Mouse (Mus musculus) telencephalon, adult 2 months (tissue): ENCODE data around the gene Cbln1.

ENCODE experiments used
- DNase-seq: peaks from one replicate; pipeline ENCODE4 v3.0.0-alpha.2; 2011; ENCODE audit warnings: low read depth, low spot score

Gene Cbln1

DNA sequence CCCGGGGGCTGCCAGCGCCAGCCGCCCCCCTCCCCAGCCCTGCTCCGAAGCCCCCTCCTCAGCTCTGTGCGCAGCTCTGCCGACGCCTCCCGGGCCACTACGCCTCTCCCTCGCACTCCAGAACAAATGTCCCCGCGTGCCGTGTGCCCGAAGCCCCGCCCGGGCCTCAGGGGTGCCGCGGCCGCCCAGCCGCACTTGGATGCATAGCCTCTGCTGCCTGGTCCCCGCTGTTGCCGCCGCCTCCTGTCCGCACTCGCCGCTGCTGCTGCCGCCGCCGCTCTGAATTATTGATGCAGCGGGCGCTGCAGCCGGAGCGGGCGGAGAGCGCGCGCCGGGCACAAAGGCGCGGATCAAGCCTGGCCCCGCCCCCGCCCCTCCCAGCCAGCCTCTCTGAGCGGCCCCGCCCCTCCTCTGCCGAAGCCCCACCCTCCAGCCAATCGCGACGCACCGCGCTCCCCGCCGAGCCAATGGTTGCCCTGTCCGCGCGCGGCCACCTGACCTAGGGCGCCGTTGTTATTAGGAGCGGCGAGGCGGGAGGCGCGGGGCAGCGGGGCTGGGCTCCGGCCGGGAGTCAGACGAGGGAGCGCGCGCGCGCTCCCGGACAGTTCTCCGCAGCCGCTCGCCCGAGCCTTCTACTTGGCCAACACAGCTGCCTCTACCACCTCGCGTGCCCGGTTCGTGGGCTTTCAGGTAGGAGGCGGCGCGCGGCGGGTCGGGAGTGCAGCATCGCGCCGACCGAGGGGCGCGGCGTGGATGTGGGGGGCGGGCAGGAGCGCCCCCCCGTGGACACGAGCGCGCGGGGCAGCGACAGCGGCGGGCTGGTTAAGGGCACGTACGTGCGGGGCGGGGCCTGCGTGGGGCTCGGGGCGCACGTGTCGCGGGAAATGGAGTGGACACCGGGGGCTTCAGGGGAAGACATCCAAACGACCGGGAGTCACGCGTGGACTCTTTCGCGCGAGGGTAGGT lies at the start of gene Cbln1:
Gene Cbln1 (minus strand): TSS at position 339 of the 966 bp plus-strand sequence.
- DNase-seq = peak; percentile 62

DNA sequence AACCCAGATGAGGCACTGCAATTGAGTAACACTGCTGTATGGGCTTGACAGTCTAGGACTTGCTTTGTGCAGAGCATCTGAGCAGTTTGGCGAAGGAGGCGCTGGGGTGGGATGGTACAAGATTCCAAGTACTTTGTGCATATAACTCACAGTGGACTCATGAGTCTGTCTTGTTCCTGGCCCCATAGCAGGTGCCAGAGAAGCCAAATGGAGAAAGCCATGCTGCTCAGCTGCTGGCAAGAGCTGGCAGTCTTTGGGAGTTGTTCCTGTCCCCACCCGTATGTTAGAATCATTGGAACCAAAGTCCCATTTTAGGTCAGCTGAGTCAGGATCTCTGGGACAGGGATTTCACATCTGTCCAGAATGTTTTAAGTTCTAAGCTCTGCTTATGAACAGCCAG lies 44.7 kb upstream of the Cbln1 start:
- DNase-seq = no peak

DNA sequence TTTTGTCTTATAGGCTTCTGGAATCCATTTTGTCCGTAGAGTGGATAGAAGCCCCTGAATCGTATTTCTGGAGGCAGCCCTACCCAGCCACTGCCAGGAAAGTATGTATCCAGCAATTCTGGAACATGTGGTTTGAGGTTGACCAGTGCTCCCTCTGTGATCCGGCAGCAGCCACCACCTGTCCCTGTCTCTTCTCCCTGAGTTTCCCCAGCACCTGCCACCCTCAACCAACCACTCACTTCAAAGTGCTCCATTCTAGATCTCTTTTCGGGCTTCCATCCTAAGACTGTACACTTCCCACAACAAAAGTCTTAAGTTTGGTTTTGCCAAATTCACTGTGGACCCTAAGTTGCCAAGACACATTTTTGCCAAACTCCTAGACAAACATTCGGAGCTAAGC lies 41.4 kb upstream of the Cbln1 start:
- no peak for DNase-seq

DNA sequence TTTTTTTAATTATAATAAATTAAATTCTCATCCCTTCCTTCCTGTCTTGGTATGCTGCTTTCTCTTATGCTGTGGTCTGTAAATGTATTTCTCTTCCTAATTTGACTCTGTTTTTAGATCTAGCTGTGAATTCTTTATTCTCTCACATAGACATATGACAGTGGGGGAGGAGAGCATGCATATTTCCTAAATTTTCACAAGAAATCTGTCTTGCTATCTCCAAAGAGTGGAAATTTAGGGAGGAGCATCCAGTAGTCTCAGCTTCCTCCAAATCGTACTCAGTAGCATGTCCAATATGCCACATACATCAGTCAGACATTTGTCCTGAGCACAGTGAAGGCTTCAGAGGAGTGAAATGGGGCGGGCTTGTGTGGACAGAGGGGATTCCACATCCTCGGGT lies 40.9 kb upstream of the Cbln1 start:
- peak; percentile 58 for DNase-seq

DNA sequence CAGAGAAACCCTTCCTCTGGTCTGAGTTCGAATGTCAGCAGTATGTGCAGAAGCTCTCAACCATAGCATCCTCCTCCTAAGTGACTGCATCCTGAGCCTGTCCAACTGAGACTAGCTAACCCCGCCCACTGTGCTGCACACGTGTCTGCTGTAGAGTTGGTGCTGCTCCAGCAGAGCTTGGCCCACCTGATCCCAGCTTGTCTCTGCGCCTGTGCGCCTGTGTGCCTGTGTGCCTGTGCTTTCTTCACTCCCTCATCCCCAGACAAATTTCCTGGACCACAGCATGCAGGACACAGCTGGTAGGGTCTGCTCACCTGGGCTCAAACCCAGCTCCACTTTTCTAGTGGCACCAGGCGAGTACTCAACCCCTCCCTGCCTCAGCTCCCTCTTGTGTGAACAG lies 40.2 kb upstream of the Cbln1 start:
- DNase-seq = peak; percentile 15

DNA sequence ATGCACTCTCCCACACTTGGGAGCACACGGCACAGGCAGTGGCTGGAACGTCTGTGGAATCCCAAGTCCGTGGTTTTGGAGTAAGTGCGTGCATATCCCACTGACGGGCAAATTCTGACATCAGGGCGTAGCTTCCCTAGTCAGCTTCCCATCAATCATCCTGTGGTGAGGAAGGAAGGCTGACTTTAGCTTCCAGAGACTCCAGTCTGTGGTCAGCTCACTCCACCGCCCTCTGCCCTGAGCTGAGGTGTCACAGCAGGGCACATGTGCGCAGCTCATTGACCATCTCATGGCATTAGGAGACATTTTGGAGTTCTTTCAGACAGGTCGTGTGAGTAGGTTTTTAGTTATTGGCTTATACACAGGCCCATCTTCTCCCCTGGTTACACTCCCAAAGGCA lies 34.6 kb upstream of the Cbln1 start:
- no peak for DNase-seq

DNA sequence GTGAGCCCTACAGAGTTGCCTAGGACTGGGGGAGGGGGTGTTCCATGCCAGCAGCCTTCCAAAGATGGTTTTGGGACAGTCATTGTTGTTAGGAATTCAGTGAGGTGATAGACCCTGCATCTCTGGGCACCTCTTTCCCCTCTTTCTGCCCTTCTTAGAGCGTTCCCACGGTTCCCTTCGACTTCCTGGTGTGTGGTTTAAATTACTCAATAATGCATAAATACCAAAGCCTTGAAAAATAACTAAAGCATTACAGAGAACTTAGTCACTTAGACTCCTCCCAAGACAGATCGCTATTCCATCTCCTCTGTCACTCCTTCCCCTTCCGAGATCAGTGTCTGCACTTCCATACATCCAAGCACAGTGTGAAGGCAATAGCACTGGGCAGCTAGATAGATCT lies 32.0 kb upstream of the Cbln1 start:
- DNase-seq = no peak

DNA sequence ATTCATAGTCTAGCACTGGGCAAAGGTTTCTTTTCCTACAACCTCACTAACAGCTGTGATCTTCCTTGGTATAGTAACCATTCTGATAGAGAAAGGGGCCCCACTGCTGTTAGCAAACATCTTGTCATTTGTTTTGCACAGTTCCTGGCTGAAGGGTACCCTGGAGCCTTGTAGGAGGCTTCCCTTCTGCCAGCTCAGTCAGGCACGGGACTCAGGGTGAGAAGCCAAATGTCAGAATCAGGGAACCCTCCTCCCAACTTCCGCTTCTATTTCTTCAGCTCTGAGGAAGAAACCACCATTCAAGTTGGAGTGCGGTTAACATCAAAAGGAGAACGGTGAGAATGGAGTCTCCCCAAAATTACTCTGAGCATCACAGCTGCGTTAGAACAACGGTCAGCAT lies 30.3 kb upstream of the Cbln1 start:
- DNase-seq = no peak

DNA sequence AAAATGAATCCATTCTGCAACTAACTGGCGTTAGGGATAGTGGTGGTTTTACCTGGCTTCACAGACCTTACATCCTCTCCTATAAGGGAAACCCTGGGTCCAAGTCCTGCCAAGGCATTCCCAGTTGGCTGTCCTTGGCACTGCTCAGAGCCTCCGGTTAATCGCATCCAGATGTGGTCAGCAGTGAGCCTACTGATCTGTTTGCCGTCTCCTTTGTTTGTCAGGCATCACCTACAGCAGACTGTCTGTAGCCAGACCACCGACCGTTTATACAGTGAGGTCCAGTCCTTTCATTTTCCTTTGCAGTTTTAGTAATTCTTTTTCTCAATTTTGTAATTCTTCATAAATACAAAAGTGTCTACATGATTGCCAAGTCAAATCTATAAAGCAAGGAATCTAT lies 25.2 kb upstream of the Cbln1 start:
- no peak for DNase-seq

DNA sequence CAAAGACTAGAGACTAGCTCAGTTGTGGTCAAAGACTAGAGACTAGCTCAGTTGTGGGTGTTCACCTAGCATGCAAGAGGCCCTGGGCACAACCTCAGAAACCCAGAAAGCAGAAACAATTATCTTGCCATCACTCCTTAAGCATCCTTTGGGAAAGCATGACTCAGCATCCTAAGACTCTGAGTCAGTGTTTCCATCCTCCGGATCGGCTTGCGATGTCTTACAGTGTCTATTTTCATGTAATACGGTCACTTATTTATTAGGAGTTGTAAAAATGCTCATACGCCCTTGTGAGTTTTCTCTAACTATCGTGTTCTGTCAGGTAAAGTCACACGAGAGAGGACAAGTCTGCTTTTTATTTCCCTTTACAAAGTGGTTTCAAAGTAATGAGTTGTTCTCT lies 24.1 kb upstream of the Cbln1 start:
- no peak for DNase-seq

DNA sequence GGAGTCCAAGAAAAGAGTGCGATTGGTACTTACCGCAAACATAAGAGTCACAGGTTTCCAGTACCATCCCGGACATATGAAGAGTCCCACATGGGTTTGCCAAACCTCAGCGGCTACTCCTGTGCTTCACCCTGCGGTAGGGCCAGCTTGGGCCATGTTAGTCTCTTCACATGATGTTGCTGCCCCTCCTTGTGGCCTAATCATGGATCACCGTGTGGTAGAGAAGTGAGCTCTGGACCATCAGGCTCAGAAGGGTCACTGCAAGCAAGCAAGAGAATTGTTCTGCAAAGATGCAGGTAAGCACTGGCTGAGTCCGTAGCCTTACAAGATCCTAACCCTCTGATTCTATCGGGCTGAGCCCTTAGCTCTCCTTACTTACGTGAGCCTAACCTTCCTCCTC lies 22.5 kb upstream of the Cbln1 start:
- no peak for DNase-seq

DNA sequence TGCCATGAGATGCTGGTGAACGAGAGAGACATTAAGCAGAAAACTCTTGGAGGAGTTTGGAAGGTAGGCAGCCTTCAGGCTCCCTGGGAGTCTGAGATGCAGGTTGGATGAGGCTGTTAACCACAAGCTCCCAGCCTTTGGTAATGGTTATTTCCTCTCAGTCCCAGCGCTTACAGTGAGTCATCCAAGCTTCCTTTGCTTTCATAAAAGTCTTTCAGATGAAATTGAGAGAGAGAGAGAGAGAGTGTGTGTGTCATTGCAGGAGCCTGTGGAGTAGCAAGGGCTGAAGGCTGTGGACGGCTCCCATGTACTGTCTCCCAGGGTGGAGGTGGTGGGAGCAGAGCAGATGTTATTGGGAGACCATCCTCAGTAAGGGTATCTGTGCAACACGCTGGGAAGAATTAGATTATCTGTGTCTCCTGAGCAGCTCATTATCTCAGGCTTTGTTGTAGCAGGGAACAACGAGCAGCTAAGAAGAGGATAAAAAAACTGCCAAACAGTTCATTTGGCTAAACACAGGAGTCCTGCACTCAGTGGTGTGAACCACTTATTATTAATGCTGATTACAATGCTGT lies 17.5 kb upstream of the Cbln1 start:
- no peak for DNase-seq

DNA sequence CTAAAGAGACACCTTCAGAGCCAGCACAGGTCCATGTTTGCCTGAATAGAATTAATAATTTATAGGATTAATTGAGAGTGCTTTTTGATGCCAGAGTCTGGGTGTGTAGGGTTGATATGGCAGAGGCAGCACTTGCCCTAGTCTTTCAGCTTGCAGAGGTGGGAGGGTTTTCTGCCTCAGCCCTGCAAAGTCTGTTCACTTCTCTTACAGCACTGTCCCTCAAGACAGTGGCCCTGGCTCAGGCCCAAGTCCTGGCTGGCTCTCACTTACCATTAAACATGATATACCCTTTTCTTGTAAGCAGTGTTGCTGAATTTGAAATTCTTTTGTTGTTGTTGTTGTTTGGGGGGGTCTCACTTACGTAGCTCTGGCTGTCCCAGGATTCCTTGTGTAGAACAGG lies 9.0 kb upstream of the Cbln1 start:
- DNase-seq = no peak

DNA sequence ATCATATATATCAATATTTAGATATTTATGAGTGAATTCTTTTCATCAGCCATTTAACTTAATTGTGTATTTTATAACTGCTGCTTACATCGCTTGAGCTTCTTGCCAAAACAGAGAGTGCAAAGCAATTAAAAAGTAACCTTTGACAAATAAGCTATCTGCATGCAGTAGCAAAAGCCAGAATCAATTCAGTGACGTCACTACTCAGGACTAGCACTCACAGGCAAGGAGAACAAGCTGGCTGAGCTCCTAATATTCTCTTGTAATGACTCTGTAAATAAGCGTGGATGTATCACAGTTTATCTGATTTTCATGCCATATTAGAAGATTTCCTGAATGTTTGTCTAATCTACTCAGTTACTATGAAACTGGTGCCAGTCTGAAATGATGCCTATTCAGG lies 5.8 kb upstream of the Cbln1 start:
- no peak for DNase-seq

DNA sequence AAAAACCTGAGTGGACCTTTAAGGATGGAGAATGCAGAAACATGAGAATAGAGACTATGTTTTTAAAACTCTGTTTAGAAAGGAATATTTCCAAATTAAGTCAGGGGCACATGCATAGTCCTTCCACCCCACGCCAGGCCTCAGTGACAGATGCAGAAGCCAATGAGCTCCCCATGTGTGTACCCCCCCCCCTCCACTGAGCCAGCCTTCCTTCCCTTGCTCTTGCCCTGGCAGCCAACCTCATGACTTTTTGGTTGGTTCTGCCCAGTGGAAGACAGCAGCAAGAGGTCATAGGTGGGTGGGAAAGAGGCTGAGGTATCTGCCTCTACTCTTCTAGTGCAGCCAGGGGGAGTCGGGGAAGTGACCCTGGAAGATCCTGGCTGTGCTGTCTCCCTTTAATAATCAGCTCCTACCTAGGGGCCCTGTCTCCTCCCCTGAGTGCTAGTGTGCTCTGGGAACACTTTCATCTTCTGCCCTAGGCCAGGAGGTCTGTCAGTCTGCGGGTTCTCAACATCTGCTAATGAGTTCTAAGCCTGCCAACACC lies 4.8 kb upstream of the Cbln1 start:
- DNase-seq = no peak

DNA sequence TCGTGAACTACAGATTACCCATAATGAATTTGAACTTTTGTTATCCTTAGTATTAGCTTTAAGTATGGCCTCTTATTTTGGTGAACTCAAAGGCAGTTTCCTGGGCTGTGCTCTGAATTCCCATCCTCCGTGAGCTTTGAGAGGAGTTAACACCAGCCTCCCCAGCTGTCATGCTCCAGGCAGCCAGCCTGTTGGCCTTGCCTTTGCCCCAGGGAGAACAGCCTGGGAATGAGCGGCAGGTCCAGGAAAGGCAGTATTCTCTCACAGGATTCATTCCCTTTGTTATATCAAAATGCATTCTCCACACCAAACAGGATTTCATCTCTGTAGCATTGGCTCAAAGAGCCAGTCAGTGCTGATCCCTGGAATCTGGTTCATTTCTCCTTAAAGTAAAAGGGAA lies 3.1 kb upstream of the Cbln1 start:
- no peak for DNase-seq

DNA sequence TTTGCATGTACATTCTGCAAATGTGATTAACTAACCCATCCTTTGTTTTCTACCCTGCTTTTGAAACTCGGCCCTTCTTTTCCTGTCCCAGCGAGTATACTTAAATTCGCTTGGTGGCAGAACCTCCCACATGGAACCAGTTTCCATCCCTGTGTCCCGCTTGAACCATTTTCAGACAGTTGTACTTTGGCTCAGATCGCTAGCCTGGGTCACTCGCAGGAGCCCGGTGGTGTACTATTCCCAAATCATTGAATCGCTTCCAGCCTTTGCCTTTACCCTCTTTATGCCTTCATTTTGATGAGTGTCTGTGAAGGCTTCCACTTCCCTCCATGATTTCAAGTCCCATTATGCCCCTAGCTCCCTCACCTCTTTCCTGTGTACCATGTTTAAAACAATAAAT lies 2.0 kb upstream of the Cbln1 start:
- DNase-seq = no peak

DNA sequence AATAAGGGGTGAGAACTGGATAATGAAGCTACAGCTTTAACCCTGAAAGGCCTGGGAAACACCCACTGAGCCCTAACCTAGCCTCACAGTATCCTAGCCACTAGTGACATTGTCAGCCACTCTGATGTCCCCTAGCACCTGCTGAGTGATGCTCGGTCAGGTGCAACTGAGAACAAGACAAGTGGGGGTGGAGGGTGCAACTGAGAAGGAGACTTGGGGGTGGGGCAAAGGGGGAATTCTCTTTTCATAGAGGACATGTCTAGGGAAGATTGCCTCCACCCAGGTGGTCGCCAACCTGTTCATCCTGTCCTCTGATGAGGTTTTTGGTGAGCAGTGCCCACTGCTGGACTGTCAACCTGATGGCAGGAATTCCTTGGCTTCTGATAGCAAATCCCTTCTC lies 1.5 kb upstream of the Cbln1 start:
- no peak for DNase-seq

DNA sequence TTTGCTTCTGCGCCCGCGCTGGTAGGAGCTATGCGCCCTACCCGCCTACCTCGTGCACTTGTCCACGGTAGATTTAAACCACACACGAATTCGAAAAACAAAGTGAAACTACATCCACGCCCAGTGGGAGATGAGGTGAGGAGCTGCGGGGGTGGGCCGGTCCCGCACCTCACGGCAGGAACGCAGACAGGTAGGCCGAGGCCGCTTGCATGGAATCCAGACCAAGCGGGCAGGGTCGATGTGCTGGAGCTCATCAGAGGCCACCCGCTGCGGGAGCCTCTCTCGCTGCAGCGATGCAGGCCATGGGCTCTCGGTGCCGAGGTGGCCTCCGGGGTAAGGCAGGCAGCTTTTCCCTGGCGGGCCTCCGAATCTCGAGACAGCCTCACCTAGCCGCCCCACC lies 905 bp upstream of the Cbln1 start:
- no peak for DNase-seq

DNA sequence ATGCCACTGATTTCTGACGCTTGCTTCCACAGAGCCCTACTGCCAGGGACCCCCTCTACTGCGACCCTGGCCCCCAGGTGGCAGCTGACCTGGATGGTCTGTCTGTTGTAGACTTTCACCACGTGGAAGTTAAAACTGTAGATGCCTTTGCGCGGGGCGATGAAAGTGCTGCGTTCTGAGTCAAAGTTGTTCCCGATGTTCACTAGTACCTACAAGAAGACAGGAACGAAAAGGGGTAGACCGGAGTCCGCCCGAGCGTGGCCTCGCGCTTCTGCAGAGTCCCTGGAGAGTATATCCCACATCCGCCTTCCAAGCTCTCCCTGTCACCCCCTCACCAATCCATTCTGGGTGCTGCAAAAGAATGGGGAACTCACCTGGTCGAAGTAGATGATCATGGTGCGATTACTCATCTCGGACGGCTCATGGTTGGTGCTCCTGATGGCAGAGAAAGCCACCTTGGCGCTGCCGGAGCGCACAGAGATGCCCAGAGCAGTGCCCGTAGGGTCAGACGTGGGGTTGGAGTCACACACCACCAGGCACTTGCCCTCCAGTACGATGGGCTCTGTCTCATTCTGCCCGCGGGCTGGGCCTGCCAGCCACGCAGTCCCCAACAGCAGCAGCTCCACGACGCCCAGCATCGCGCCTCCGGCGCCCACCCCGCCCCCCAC lies 672 bp downstream of the Cbln1 start:
- DNase-seq = no peak

DNA sequence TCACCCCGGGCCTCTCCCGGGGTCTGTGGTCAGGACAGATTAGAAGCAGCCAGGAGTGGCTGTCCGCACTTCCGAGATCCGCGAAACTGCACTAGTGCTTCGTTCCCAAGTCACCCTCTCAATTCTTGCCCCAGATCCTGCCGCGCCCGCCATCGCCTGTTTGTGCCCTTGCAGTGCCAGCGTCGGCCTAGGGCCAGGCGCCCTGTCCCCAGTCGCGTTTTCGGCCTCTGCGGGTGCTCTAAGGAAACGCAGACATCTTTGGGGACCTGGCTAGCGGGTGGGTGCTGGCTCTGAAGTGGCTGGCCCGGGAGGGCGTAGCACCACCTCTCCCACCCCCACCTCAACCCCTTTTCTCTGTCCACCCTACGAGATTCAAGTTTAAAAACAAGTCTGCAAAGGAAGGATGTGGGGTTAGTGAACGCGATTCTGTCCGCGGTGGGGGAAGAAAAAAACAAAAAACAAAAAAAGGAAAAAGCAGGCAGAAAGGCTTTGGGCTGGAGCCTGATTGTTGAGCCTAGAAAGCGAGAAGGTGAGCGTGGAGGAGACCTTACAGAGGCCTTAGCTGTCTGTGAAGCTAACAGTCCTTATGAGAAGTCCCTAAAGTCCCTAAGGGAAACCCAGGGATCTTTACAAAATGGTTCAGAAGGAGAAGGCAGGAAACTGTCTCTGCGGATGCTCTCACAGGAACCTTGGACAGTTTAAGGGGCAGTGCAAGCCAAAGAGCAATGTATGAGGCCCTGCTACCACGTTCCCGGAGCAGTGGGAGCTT lies 1.4 kb downstream of the Cbln1 start:
- no peak for DNase-seq
